Mouse (Mus musculus): ENCODE results near the gene Inf2.

Inf2 gene

DNA sequence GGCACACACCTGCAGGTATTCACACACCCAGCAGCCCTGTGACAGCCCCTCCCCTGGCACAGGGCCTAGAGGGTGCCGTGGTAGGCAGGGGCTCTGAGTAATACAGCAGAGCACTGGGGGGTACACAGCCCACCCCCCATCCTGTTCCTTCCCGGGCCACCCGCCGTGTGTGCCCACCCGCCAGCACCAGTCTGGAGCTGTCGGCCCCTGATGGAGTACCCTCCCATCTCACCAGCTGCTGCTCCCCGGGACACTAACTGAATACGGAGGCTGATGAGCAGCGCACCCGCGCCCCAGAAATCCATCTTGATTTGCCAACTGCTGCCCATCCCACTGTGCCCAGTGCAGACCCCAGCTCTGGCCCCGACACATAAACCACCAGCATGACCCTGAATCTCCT, 75.1 kb downstream of the Inf2 start:
- no peak for DNase-seq

DNA sequence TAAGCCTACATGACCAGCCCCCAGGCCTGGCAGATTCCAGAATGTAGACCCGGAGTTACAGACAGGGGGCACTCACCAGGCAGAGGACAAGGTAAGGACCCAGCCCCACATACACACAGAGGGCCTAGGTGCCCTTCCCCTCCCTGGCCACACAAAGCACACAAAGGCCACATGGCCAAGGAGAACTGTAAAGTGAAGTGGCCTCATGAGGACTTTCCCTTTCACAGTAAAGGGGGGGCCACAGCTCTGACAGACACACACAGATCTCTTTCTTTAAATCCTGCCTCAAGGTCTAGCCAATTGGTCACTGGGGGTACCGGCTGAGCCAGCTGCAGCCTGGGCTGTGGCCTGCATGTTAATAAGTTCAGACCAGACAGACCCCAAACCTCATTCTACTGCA, 75.5 kb downstream of the Inf2 start:
- no peak for DNase-seq

DNA sequence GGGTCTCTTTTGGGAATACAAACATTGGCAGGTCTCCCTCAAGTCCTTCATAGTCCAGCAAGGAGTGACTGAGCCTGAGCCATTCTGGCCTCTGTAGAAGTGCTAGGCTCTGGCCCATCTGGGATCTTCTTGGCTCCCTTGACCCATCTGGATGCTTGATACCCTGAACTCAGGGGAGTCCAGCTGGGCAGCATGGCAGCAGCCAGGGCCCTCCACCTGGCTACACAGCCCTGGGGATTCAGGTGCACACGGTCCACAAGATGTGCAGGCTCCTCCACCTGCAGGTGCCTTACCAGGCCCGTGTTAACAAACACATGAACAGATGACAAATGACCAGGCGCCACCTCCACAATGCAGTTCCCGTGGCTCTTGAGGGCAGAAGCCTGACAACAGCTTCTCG, 76.1 kb downstream of the Inf2 start:
- DNase-seq = no peak

All from thymus, postnatal 25 days (tissue).